Mouse (Mus musculus): ENCODE results near the gene Sptan1. TPM values are rescaled to one million over a fixed set of nuclear protein-coding genes. Genes with fewer than 3 reads are reported as not detected.

The Sptan1 gene
- polyA plus RNA-seq, 1 experiment from 2014 or later, result 160 TPM

DNA sequence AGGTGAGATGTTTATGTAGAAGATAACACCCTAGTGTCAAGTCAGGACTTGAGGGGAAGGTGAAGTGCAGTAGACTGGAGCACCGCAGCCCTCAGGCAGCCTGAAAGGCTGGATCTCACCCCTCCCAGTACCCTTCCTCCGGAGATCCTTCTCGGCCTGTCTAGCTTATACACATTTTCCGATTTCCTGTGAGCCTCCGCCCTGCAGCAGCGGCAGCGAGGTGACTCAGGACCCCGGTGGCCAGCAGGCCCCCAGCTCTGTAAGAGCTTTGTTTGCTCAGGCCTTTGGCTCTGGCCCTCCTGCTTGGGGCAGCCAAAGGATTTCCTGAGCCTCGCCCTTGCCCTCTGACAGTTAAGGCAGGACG, 113.0 kb downstream of the Sptan1 start:
- WGBS, result 24% methylated on average over 10 of the region's 10 CpGs
- Histone ChIP-seq H3K4me2 (peak overlapping the region; percentile 66), H3K4me3 (replicated peaks) (peak overlapping the region; percentile 47), H3K9me3 (no peaks in the 10 kb centered on the region), H3K27me3 (no peaks in the 10 kb centered on the region), H3K27ac (peak overlapping the region; percentile 42), H3K4me1 (peaks cover 11% of the 10 kb centered on the region), H3K36me3 (replicated peaks) (peaks cover 11% of the 10 kb centered on the region; the same call in 1 of the 2 replicates), H3K9ac (peak overlapping the region; percentile 36)
- no peak for ATAC-seq (ENCODE audit: low FRiP score)

DNA sequence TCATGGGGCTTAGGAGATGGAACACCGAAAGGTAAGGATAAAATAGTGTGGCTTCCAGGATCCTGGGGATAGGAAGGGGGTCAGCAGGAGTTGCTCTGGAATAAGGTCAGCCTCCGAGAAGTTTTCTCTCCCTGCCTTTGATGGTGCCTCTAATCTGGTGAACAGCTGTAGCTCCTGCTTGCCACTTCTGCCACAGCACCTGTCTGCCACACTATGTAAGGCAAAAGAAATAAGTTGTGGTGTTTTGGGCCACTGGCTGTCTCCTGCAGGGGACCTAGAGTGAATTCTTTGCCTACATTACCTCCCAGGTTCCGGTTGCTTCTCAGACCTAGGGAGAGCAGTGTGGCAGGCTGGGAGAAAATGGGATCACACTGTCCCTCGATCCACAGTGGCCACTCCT, 113.4 kb downstream of the Sptan1 start:
- peak overlapping the region; percentile 36; the same call in 1 of the 2 replicates for H3K9ac ChIP-seq
- 81% methylated on average over 4 of the region's 4 CpGs for WGBS
- H3K4me3 ChIP-seq (replicated peaks), result no peak overlapping the region

DNA sequence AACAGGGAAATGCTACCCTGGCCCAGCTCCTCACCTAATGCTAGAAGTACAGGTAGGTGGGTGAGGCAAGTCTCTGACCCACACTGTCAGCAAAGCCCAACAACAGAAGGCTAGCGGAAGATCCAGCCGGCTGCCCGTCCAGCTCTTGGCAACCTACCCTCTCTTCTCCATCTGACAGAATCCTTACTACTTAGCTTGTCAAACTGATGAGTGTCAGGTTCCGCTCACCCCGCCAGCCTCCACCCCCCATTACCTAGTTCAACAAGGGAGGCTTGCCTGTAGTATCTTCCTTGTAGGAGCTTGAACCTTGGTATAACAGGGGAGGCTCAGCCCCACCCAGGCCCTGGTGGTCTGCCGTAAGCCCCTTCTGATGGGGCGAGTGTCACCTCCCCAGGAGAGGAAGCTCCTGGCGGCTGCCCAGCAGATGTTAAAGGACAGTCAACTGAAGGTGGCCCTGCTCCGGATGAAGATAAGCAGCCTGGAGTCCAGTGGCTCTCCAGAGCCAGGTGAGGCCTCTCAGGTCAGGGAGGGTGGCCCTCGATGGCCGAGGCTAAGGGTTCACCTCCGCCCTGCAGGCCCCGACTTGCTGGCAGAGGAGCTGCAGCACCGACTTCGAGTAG, 114.9 kb downstream of the Sptan1 start:
- Histone ChIP-seq H3K4me3 (replicated peaks) (no peak overlapping the region), H3K4me1 (peaks cover 21% of the 10 kb centered on the region), H3K9ac (no peak overlapping the region), H3K36me3 (replicated peaks) (0 out of 2 replicates have a peak, but pooled peaks cover 3% of the 10 kb centered on the region), H3K27ac (no peak overlapping the region), H3K9me3 (no peaks in the 10 kb centered on the region), H3K4me2 (no peak overlapping the region), H3K27me3 (no peaks in the 10 kb centered on the region)
- 86% methylated on average over 15 of the region's 15 CpGs for WGBS
- ATAC-seq (ENCODE audit: low FRiP score), result no peak

More for the DNA sequence above, 113.4 kb downstream of the Sptan1 start:
- no peaks in the 10 kb centered on the region for H3K9me3 ChIP-seq
- H3K36me3 ChIP-seq (replicated peaks), result 0 out of 2 replicates have a peak, but pooled peaks cover 7% of the 10 kb centered on the region
- peaks cover 11% of the 10 kb centered on the region for H3K4me1 ChIP-seq
- H3K27me3 ChIP-seq, result no peaks in the 10 kb centered on the region
- H3K27ac ChIP-seq, result peak overlapping the region; percentile 42; the same call in 1 of the 2 replicates
- ATAC-seq (ENCODE audit: low FRiP score), result no peak
- peak overlapping the region; percentile 66; the same call in 1 of the 2 replicates for H3K4me2 ChIP-seq

Small RNA genes lying within 50 kb of the gene (microRNA-seq; reads per million reads assigned to microRNA genes)
- 1.9 reads per million for gene Mir6997

Other genes starting within 250 kb of the Sptan1 start
- not detected in 2 replicates for gene Gm13420, start 213.9 kb upstream of the Sptan1 start, polyA plus RNA-seq (2016; fragmentation: Nextera tagmentation; extraction: Ambion mirVana)
- 0.35 TPM in 1 of 2 replicates, not detected in the other for gene Gm13547, start 206.2 kb upstream of the Sptan1 start, polyA plus RNA-seq (2016; fragmentation: Nextera tagmentation; extraction: Ambion mirVana)
- gene Coq4, start 178.1 kb upstream of the Sptan1 start, polyA plus RNA-seq (2016; fragmentation: Nextera tagmentation; extraction: Ambion mirVana), result 26.6 and 29.6 TPM in 2 replicates
- 40.0 and 42.5 TPM in 2 replicates for gene Trub2, start 177.1 kb upstream of the Sptan1 start, polyA plus RNA-seq (2016; fragmentation: Nextera tagmentation; extraction: Ambion mirVana)
- 16.5 and 19.4 TPM in 2 replicates for gene Slc27a4, start 162.9 kb upstream of the Sptan1 start, polyA plus RNA-seq (2016; fragmentation: Nextera tagmentation; extraction: Ambion mirVana)
- 13.6 and 14.9 TPM in 2 replicates for gene Urm1, start 145.5 kb upstream of the Sptan1 start, polyA plus RNA-seq (2016; fragmentation: Nextera tagmentation; extraction: Ambion mirVana)
- gene Cercam, start 96.4 kb upstream of the Sptan1 start, polyA plus RNA-seq (2016; fragmentation: Nextera tagmentation; extraction: Ambion mirVana), result 9.4 and 10.1 TPM in 2 replicates
- 118 and 133 TPM in 2 replicates for gene Odf2, start 76.3 kb upstream of the Sptan1 start, polyA plus RNA-seq (2016; fragmentation: Nextera tagmentation; extraction: Ambion mirVana)
- gene Gle1, start 30.1 kb upstream of the Sptan1 start, polyA plus RNA-seq (2016; fragmentation: Nextera tagmentation; extraction: Ambion mirVana), result 77.6 and 79.7 TPM in 2 replicates
- gene Wdr34, start 83.3 kb downstream of the Sptan1 start, polyA plus RNA-seq (2016; fragmentation: Nextera tagmentation; extraction: Ambion mirVana), result 42.3 and 42.5 TPM in 2 replicates
- gene Set, start 91.8 kb downstream of the Sptan1 start, polyA plus RNA-seq (2016; fragmentation: Nextera tagmentation; extraction: Ambion mirVana), result 774 and 776 TPM in 2 replicates
- 10.3 TPM in 2 replicates for gene Pkn3, start 112.1 kb downstream of the Sptan1 start, polyA plus RNA-seq (2016; fragmentation: Nextera tagmentation; extraction: Ambion mirVana)
- gene Zdhhc12, start 128.1 kb downstream of the Sptan1 start, polyA plus RNA-seq (2016; fragmentation: Nextera tagmentation; extraction: Ambion mirVana), result 22.9 TPM in 2 replicates
- gene Zer1, start 159.0 kb downstream of the Sptan1 start, polyA plus RNA-seq (2016; fragmentation: Nextera tagmentation; extraction: Ambion mirVana), result 9.2 and 9.5 TPM in 2 replicates
- 8.3 and 14.0 TPM in 2 replicates for gene Tbc1d13, start 168.2 kb downstream of the Sptan1 start, polyA plus RNA-seq (2016; fragmentation: Nextera tagmentation; extraction: Ambion mirVana)
- gene Endog, start 205.9 kb downstream of the Sptan1 start, polyA plus RNA-seq (2016; fragmentation: Nextera tagmentation; extraction: Ambion mirVana), result 9.7 and 13.4 TPM in 2 replicates
- gene Spout1, start 212.9 kb downstream of the Sptan1 start, polyA plus RNA-seq (2016; fragmentation: Nextera tagmentation; extraction: Ambion mirVana), result 67.0 and 69.2 TPM in 2 replicates
- gene Kyat1, start 240.3 kb downstream of the Sptan1 start, polyA plus RNA-seq (2016; fragmentation: Nextera tagmentation; extraction: Ambion mirVana), result 9.0 and 9.4 TPM in 2 replicates